In genomic region chr16:85801252-85801651, GRCm38 (mm10) we compare ENCODE assay signal across 9 mouse cellular contexts. TPM values are rescaled to one million over a fixed set of nuclear protein-coding genes. Genes with fewer than 3 reads are reported as not detected.
DNase-seq lines count a peak whose midpoint lies in the region; ATAC-seq and TF ChIP-seq lines count a peak whose summit lies in the region.
"Had no signal": no experiment of that assay in that cellular context is flagged by ENCODE, and none has a peak within 500 bp of the region (broad histone marks: within the 10 kb centered on the region; RNA-seq: fewer than 3 reads in every experiment).

No protein-coding gene starts in this region.

- no peaks in the 10 kb centered on the region for H3K79me2 ChIP-seq in liver, adult 2 months (ENCODE audit: control insufficient read depth, insufficient read depth, low read length)

- no peaks in the 10 kb centered on the region for H3K27me3 ChIP-seq in forebrain, embryonic 10.5 days (ENCODE audit: poor library complexity, severe bottlenecking)
- H3K27me3 ChIP-seq in heart, embryonic 12.5 days (replicated peaks), result no peaks in the 10 kb centered on the region
- H3K27me3 ChIP-seq in kidney, embryonic 16.5 days (ENCODE audit: insufficient read depth, low read length), result no peaks in the 10 kb centered on the region
- no peaks in the 10 kb centered on the region for H3K27me3 ChIP-seq in liver, adult 2 months (ENCODE audit: control insufficient read depth, insufficient read depth, low read length)
- no peaks in the 10 kb centered on the region for H3K27me3 ChIP-seq in midbrain, postnatal 0 days (ENCODE audit: insufficient read depth, low read length)

- no peaks in the 10 kb centered on the region for H3K9me3 ChIP-seq in forebrain, embryonic 10.5 days
- H3K9me3 ChIP-seq in heart, embryonic 12.5 days (replicated peaks), result no peaks in the 10 kb centered on the region
- H3K9me3 ChIP-seq in kidney, embryonic 16.5 days (ENCODE audit: low read length), result no peaks in the 10 kb centered on the region
- no peaks in the 10 kb centered on the region for H3K9me3 ChIP-seq in midbrain, postnatal 0 days (ENCODE audit: low read length)

- peak overlapping the region; percentile 80 for H3K4me3 ChIP-seq in forebrain, embryonic 10.5 days
- H3K4me3 ChIP-seq in heart, embryonic 12.5 days, result peak overlapping the region; percentile 91
- peak overlapping the region; percentile 92 for H3K4me3 ChIP-seq in kidney, embryonic 16.5 days (ENCODE audit: low read length)
- H3K4me3 ChIP-seq in liver, adult 2 months (ENCODE audit: insufficient read depth, low read depth, low read length), result peak overlapping the region; percentile 63
- H3K4me3 ChIP-seq in midbrain, postnatal 0 days (ENCODE audit: low read depth, low read length), result peak overlapping the region; percentile 48

- peak; percentile 61 for ATAC-seq in heart, embryonic 12.5 days (ENCODE audit: insufficient number of reproducible peaks, low FRiP score)
- peak; percentile 73 for ATAC-seq in kidney, embryonic 16.5 days (ENCODE audit: low FRiP score, low TSS enrichment)
- ATAC-seq in midbrain, postnatal 0 days (ENCODE audit: low FRiP score), result peak; percentile 79

- 0 out of 2 replicates have a peak, but pooled peaks have one; percentile 33 for TF ChIP-seq POLR2A in liver, adult 2 months (IDR thresholded peaks at IDR 0.05; ENCODE audit: extremely low read depth, insufficient read depth, low read length)

- WGBS in forebrain, embryonic 10.5 days, result under 1% methylated on average over 23 of the region's 23 CpGs
- WGBS in heart, embryonic 12.5 days, result under 1% methylated on average over 23 of the region's 23 CpGs
- 0% methylated on average over 23 of the region's 23 CpGs for WGBS in kidney, embryonic 16.5 days
- under 1% methylated on average over 23 of the region's 23 CpGs for WGBS in liver, adult 2 months
- WGBS in midbrain, postnatal 0 days, result under 1% methylated on average over 23 of the region's 23 CpGs

- DNase-seq in spleen, adult 18-20 months, result peak; percentile 5 to 6
- DNase-seq in spleen, postnatal 14 days (ENCODE audit: low spot score in 2 of 2), result no peak
- peak; percentile 84 for DNase-seq in forebrain, embryonic 10.5 days (ENCODE audit: extremely low spot score, low spot score)
- DNase-seq in liver, adult 2 months (ENCODE audit: extremely low read depth, low read depth, low spot score), result peak; percentile 84
- DNase-seq in midbrain, postnatal 0 days (ENCODE audit: low spot score), result peak; percentile 84
- DNase-seq in testis, postnatal 14 days (ENCODE audit: low spot score), result peak; percentile 52

- H3K27ac ChIP-seq in forebrain, embryonic 10.5 days, result peak overlapping the region; percentile 91
- peak overlapping the region; percentile 97 for H3K27ac ChIP-seq in heart, embryonic 12.5 days (ENCODE audit: poor library complexity, severe bottlenecking)
- peak overlapping the region; percentile 90 for H3K27ac ChIP-seq in kidney, embryonic 16.5 days (ENCODE audit: low read length)
- peak overlapping the region; percentile 82 for H3K27ac ChIP-seq in liver, adult 2 months (replicated peaks; ENCODE audit: insufficient read depth, low read depth, low read length)
- peak overlapping the region; percentile 55; the same call in 1 of the 2 replicates for H3K27ac ChIP-seq in midbrain, postnatal 0 days (ENCODE audit: low read depth, low read length)

- H3K9ac ChIP-seq in heart, embryonic 12.5 days, result peak overlapping the region; percentile 98
- peak overlapping the region; percentile 89 for H3K9ac ChIP-seq in kidney, embryonic 16.5 days (replicated peaks; ENCODE audit: low read length)
- H3K9ac ChIP-seq in liver, adult 2 months (ENCODE audit: low read depth, low read length), result peak overlapping the region; percentile 63
- peak overlapping the region; percentile 48 for H3K9ac ChIP-seq in midbrain, postnatal 0 days (replicated peaks; ENCODE audit: low read length, poor library complexity, severe bottlenecking)

- peaks cover 43% of the 10 kb centered on the region for H3K4me1 ChIP-seq in forebrain, embryonic 10.5 days
- peaks cover 30% of the 10 kb centered on the region for H3K4me1 ChIP-seq in heart, embryonic 12.5 days (replicated peaks)
- H3K4me1 ChIP-seq in kidney, embryonic 16.5 days (ENCODE audit: insufficient read depth, low read length), result peaks cover 11% of the 10 kb centered on the region
- H3K4me1 ChIP-seq in liver, adult 2 months (ENCODE audit: control insufficient read depth, insufficient read depth, low read length), result peaks cover 6% of the 10 kb centered on the region
- 0 out of 2 replicates have a peak, but pooled peaks cover 5% of the 10 kb centered on the region for H3K4me1 ChIP-seq in midbrain, postnatal 0 days (ENCODE audit: insufficient read depth, low read length)

- peaks cover 40% of the 10 kb centered on the region for H3K36me3 ChIP-seq in forebrain, embryonic 10.5 days (replicated peaks)
- peaks cover 37% of the 10 kb centered on the region for H3K36me3 ChIP-seq in heart, embryonic 12.5 days
- peaks cover 37% of the 10 kb centered on the region for H3K36me3 ChIP-seq in kidney, embryonic 16.5 days (ENCODE audit: insufficient read depth, low read length)
- peaks cover 17% of the 10 kb centered on the region for H3K36me3 ChIP-seq in liver, adult 2 months (ENCODE audit: control insufficient read depth, insufficient read depth, low read length)
- H3K36me3 ChIP-seq in midbrain, postnatal 0 days (ENCODE audit: insufficient read depth, low read length), result no peaks in the 10 kb centered on the region

- peak; percentile 71 for TF ChIP-seq CTCF in liver, adult 2 months (IDR thresholded peaks at IDR 0.05; ENCODE audit: low read depth, low read length)
- TF ChIP-seq CTCF in midbrain, postnatal 0 days (IDR thresholded peaks at IDR 0.05), result peak; percentile 71

- peak overlapping the region; percentile 92 for H3K4me2 ChIP-seq in heart, embryonic 12.5 days
- peak overlapping the region; percentile 51 for H3K4me2 ChIP-seq in kidney, embryonic 16.5 days (replicated peaks; ENCODE audit: low read depth, low read length)
- peak overlapping the region; percentile 100 for H3K4me2 ChIP-seq in midbrain, postnatal 0 days (ENCODE audit: low read depth, low read length, poor library complexity, severe bottlenecking)

RNA-seq across cellular contexts. Expression of gene Adamts1, which starts 1.7 kb away (rescaled TPM):
- 15.7 and 15.9 TPM in 2 replicates for polyA plus RNA-seq in forebrain, embryonic 10.5 days (2016; fragmentation: Nextera tagmentation; extraction: Ambion mirVana)
- polyA plus RNA-seq in heart, embryonic 12.5 days (2016; fragmentation: Nextera tagmentation; extraction: Ambion mirVana), result 89.3 and 89.7 TPM in 2 replicates
- polyA plus RNA-seq in kidney, embryonic 16.5 days (2015; fragmentation: Nextera tagmentation; extraction: Ambion mirVana), result 116 and 125 TPM in 2 replicates
- 8.9 and 12.1 TPM in 2 replicates for total RNA-seq in liver, adult 2 months (2014; rRNA removed)
- polyA plus RNA-seq in liver, adult 2 months (2012; rRNA removed), result 5.1 and 9.4 TPM in 2 replicates
- 11.6 and 11.9 TPM in 2 replicates for total RNA-seq in midbrain, postnatal 0 days (2014; rRNA removed)
- 2.8 TPM in 2 replicates for polyA plus RNA-seq in midbrain, postnatal 0 days (2015; fragmentation: Nextera tagmentation; extraction: Ambion mirVana)
- total RNA-seq: neutrophil, adult 5-6 weeks had no signal

Comparison
In these comparisons a context has a peak if more than half of its experiments do, and no peak if none do; other contexts are left out.
1. DNase-seq: peak in spleen, adult 18-20 months (2 of 2), forebrain, embryonic 10.5 days (single experiment), liver, adult 2 months (single experiment), midbrain, postnatal 0 days (single experiment) and testis, postnatal 14 days (single experiment); none in spleen, postnatal 14 days (0 of 2).
2. H3K9ac ChIP-seq: peak in every context shown above with its lines; median percentile 98 in heart, embryonic 12.5 days; 89 in kidney, embryonic 16.5 days; 63 in liver, adult 2 months; 48 in midbrain, postnatal 0 days.
3. Peak in every context shown above with its lines, with median percentiles within 50 percentile points of each other: H3K27ac ChIP-seq, H3K4me3 ChIP-seq, ATAC-seq and H3K4me2 ChIP-seq.